Mouse (Mus musculus): Measurements from ENCODE around the gene Cluap1.
"Not testable (repeated sequence)": the region's sequence is repeated elsewhere in the genome, so short reads cannot be mapped to it uniquely, and the experiment has no call there.

Cluap1 gene

GRCm38 (mm10) chr16:3934701-3935100 lies 26.1 kb downstream of the Cluap1 start:
- no peak for DNase-seq (ENCODE audit: low read depth, low spot score)

- DNase-seq (ENCODE audit: low read depth, low spot score), result no peak
These were observed 42.5 kb downstream of the Cluap1 start for GRCm38 (mm10) chr16:3951141-3951540.

GRCm38 (mm10) chr16:3956369-3956768 lies 47.8 kb downstream of the Cluap1 start:
- no peak for DNase-seq (ENCODE audit: low read depth, low spot score)

- DNase-seq (ENCODE audit: low read depth, low spot score), result no peak
These were observed 50.7 kb downstream of the Cluap1 start for GRCm38 (mm10) chr16:3959261-3959660.

GRCm38 (mm10) chr16:3964990-3965389 lies 56.4 kb downstream of the Cluap1 start:
- no peak for DNase-seq (ENCODE audit: low read depth, low spot score)

GRCm38 (mm10) chr16:3965534-3965933 lies 56.9 kb downstream of the Cluap1 start:
- no peak for DNase-seq (ENCODE audit: low read depth, low spot score)

GRCm38 (mm10) chr16:3974456-3974855 lies 65.9 kb downstream of the Cluap1 start:
- DNase-seq (ENCODE audit: low read depth, low spot score), result not testable (repeated sequence)

- no peak for DNase-seq (ENCODE audit: low read depth, low spot score)
These were observed 67.1 kb downstream of the Cluap1 start for GRCm38 (mm10) chr16:3975658-3976057.

GRCm38 (mm10) chr16:3976251-3976671 lies 67.7 kb downstream of the Cluap1 start, which contains the start of gene Nlrc3:
Nlrc3 (minus strand) TSS chr16:3976632.
- no peak for DNase-seq (ENCODE audit: low read depth, low spot score)

- DNase-seq (ENCODE audit: low read depth, low spot score), result no peak
These were observed 68.1 kb downstream of the Cluap1 start for GRCm38 (mm10) chr16:3976712-3977111.

- DNase-seq (ENCODE audit: low read depth, low spot score), result no peak
These were observed 73.6 kb downstream of the Cluap1 start for GRCm38 (mm10) chr16:3982173-3982572.

- DNase-seq (ENCODE audit: low read depth, low spot score), result no peak
These were observed 74.6 kb downstream of the Cluap1 start for GRCm38 (mm10) chr16:3983146-3983700.

GRCm38 (mm10) chr16:3988410-3988809 lies 79.8 kb downstream of the Cluap1 start:
- no peak for DNase-seq (ENCODE audit: low read depth, low spot score)
